Mouse (Mus musculus): Measurements from ENCODE around the gene Sbk2.

Gene Sbk2

DNA sequence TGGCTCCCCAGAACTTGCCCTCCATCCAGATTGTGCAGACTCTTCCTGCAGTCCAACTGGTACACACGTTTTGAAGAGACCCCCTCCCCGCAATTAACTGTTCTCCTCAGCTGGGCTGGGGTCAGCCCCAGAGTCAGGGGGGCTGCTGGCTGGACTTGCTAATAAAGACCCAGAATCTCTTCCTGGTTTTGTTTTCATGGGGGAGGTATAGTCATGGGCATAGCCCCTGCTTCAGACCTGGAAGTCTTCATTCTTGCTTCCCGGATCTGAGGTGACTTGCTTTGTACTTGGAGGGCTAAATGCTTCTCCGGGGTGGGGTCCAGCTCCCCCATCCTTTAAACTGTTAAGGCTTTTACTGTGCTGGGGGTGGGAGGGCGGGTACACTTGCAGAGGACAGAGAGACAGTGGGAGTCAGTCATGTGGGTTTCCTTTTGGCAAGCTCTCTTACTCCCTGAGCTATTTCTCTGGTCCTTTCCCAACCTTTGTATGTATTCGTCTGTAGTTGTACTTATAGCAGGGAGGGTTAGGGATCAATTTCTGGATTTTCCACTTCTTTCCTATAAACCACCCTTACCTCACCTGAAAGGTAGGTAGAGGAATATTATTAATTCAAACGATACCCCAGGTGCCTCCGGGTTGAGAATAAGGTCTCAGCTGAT is 42.3 kb downstream of the Sbk2 start, which contains the start of gene Nat14:
TSS of gene Nat14 (plus strand) at position 205 of the 659 bp plus-strand sequence.
- no peak for DNase-seq (ENCODE audit: low spot score)

DNA sequence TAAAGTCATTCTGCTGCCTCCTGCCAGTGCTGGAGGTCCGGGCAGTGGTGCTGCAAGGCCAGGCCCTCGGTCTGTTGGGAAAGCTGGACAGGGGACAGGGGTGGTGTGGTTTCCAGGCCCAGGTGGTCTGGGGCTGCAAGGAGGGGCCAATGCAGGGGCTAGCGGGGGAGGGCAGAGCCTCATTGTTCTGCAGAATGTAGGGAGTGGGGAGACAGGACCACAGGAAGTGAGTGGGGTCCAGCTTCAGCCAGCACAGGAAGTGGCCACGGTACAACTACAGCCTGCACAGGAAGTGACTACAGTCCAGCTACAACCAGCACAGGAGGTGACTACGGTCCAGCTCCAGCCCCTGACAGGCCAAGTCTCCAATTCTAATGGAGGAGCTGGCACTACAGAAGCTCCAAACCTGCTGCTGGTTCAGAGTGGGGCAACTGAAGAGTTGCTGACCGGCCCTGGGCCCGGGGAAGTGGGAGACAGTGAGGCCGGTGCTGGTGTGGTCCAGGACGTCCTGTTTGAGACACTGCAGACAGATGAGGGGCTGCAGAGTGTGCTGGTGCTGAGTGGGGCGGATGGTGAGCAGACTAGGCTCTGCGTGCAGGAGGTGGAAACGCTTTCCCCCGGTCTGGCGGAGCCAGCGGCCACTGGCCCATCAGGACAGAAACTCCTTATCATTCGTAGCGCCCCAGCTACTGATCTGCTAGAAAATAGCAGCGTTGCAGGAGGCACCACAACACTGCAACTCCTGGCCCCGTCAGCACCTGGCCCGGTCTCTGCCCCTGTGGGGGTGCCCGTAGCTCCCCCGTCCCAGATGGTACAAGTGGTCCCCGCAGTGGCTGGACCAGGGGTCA is 43.0 kb downstream of the Sbk2 start:
- no peak for DNase-seq (ENCODE audit: low spot score)

DNA sequence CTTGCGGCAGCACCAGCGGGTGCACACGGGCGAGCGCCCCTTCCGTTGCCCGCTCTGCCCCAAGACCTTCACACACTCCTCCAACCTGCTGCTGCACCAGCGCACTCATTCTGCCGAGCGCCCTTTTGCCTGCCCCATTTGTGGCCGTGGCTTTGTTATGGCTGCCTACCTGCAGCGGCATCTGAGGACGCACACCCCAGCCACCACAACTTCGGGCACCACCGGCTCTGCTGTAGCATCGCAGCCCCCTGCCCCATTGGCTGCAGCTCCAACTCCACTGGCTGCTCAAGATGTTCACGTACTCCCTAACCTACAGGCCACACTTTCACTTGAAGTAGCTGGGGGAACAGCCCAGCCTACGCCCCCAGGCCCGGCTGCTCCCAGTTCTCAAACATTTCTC is 43.7 kb downstream of the Sbk2 start:
- DNase-seq (ENCODE audit: low spot score): no peak

DNA sequence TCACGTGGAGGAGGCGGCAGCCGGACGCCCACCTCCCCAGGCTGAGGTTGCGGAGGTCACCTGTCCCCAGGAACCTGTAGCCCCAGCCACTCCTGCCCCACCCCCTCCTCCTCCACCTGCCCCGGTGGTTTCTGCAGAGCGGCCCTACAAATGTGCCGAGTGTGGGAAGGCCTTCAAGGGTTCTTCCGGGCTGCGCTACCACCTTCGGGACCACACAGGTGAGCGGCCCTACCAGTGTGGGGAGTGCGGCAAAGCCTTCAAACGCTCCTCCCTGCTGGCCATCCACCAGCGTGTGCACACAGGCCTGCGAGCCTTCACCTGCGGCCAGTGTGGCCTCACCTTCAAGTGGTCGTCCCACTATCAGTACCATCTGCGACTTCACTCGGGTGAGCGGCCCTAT is 44.2 kb downstream of the Sbk2 start:
- DNase-seq (ENCODE audit: low spot score): no peak

DNA sequence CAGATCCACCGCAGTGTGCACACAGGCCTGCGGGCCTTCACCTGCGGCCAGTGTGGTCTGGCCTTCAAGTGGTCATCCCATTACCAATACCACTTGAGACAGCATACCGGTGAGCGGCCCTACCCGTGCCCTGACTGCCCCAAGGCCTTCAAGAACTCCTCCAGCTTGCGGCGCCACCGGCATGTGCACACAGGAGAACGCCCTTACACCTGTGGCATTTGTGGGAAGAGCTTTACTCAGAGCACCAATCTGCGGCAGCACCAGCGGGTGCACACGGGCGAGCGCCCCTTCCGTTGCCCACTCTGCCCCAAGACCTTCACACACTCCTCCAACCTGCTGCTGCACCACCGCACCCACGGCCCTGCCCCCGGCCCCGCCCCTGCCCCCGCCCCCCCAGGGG is 45.1 kb downstream of the Sbk2 start:
- no peak for DNase-seq (ENCODE audit: low spot score)

DNA sequence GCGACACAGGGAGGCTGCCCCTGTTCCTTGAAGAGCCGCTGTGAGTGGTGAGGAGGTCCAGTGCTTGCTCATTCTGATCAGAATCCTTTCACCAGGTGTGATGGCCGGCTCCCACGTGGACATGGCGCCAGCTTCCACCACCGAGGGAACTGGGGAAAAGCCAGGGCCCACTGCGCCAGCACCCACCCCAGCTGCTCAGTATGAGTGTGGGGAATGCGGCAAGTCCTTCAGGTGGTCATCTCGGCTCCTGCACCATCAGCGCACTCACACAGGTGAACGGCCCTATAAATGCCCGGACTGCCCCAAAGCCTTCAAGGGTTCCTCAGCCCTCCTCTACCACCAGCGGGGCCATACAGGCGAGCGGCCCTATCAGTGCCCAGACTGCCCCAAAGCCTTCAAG is 45.5 kb downstream of the Sbk2 start:
- no peak for DNase-seq (ENCODE audit: low spot score)

DNA sequence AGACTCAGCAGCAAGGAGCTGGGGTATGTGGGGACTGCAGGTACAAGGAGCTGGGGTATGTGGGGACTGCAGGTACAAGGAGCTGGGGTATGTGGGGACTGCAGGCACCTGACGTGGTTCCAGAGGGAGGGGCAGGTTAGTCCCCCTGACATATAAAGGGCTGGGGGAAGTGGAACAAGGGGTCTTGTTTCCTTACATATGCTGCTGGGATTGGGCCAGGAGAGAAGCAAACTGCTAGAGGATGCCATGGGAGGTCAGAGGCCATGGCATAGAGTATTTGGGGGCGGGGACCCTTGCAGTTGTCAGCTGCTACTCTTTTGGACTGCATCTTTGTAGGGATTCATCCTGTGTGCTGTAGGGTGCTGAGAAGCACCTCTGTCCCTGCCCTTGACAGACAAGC is 46.7 kb downstream of the Sbk2 start:
- no peak for DNase-seq (ENCODE audit: low spot score)

DNA sequence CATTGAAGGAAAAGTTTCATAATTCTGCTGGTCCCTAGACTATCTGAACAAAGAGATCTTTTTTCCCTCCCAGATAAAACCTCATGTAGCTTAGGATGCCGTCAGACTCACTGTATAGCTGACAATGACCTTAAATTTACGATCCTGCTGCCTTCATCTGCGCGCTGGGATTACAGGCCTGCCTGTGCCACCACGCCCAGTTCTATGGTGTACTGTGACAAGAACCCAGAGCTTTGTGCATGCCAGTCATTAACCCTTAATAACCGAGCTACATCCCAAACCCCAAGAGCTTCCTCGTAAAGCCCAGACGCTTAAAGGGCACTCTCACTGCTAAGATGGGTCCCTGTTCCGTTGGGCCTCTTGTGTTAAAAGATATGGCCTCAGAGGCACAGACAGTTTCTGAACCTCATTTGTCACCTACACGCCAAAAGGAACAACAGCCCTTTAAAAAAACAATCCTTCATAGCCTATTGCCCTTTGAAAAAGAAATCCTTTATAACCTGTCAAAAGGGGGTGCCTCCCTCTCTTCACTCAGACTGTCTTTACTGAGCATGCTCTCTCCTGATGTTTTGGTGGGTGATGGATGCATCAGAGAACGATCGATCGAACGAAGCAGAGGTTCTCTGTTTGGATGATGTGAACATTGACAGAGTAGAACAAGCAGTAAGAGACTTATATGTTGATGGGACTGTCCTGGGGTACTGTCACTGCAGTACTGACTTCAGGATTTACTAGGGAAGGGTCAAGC is 48.4 kb downstream of the Sbk2 start:
- no peak for DNase-seq (ENCODE audit: low spot score)

DNA sequence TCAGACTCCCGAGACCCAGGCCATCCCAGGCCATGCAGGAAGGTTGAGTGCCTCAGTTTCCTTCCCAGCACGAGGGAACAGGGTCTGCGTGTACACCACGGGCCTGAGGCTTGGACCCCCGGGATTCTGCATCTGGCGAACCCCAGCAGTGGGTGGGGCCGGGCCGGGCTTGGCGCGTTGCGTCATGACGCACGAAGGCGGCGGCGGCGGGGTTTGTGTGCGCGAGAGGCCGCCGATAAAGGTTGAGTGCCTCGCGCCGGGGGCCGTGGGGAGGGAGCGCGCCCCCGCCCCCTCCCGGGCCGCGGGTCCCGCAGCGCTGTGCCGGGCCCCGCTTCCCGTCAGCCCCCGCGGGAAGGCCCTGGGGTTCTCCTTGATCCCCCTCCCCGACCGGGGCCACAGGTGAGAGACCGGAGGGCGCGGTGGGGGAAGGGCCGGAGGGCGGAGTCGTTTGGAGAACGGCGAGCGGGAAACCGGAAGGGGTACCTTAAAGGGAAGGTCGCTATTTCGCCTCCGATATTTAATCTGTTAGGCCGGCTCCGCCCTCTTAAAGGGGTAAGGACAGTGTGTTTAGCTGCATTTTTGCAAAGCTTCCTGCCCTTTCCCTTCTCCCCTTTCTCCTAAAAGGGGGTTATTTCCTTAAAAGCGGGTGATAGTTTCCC is 49.1 kb downstream of the Sbk2 start, which contains the start of gene Zfp628:
TSS of gene Zfp628 (plus strand) at position 211 of the 659 bp plus-strand sequence.
- peak; percentile 93 for DNase-seq (ENCODE audit: low spot score)

DNA sequence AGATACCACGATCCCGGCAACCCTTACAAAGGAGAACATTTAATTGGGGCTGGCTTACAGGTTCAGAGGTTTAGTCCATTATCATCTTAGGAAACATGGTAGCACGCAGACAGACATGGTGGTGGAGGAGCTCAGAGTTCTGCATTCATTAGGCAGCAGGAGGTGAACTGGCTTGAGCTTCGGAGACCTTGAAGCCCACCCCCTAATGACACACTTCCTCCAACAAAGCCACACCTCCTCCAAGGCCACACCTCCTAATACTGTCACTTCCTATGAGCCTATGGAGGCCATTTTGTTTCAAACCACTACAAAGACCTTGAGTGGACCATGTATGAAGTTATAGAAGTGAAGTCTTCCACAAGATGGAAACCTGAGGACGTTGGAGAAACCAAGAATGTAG is 52.0 kb downstream of the Sbk2 start:
- no peak for DNase-seq (ENCODE audit: low spot score)

DNA sequence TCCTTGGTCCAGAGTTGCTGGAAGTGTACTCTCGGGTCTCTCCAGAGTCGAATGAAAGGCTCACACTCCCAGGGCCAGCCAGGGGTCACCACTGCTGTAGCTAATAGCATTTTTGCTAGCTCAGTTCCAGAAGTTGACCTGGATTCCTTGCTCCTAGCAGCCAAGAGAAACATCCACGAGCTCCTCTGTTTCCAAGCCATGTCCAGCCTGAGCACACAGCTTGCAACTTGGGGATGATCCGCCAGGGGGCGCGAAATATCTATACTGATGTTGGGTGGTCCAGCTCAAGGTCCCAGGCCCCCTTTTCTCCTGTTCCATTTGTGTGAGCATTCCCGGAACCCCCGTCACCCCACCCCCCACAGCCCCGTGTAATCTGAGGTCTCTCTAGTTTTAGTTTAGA is 52.6 kb downstream of the Sbk2 start:
- DNase-seq (ENCODE audit: low spot score): no peak

DNA sequence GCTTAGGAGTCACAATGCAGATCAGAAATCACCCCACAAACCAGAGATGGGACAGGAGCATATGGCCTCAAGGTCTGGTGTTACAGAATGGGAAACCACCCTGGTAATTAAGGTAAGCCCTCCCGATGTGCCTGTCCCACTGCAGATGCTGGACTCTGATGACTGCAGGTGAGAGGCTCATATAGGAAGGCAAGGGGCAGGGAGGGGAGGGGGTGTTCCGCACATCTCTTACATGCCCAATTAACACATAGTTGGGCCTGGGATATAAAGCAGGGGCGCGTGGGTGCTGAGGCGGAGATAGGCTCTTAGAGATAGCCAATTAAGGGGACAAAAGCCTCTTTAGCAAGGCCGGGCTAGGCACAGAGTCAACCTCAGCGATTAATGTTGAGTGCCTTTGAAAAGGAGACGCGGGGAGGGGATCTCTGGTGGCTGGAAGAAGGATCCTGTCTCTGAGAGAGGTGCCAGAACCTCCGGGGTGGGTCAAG is 57.7 kb downstream of the Sbk2 start, which contains the start of gene Gm36210:
TSS of gene Gm36210 (minus strand) at position 51 of the 485 bp plus-strand sequence.
- DNase-seq (ENCODE audit: low spot score): no peak

DNA sequence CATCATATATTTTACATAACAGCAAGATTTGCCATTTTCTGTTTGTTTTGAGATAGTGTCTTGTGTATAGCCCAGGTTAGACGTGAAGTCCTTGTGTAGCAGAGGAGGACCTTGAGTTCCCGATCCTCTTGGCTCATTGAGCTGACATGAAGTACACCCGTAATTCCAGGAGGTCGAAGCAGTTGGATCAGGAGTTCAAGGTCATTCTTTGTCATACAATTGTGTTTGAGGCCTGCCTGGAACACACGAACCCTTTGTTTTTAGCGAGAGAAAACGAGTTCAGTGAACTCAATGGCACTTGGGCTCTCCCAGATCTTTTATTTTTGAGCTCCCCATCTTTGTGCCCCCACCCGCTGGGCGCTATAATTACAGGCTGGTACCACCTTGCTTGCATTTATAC is 61.8 kb downstream of the Sbk2 start:
- DNase-seq (ENCODE audit: low spot score): no peak

DNA sequence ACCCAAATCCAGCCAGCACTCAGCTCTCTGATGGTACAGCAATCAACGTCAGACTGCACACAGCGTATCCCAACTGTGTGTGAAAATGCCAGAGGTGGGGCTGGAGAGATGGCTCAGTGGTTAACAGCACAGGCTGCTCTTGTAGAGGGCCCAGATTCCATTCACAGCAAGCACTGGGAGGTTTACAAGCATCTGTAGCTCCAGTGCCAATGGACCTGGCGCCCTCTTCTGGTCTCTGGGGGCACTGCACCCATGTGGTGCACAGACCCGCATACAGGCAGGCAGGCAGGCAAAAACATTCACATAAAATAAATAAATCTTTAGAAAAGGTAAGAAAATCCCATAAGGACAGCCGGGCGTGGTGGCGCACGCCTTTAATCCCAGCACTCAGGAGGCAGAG is 63.0 kb downstream of the Sbk2 start:
- DNase-seq (ENCODE audit: low spot score): no peak

DNA sequence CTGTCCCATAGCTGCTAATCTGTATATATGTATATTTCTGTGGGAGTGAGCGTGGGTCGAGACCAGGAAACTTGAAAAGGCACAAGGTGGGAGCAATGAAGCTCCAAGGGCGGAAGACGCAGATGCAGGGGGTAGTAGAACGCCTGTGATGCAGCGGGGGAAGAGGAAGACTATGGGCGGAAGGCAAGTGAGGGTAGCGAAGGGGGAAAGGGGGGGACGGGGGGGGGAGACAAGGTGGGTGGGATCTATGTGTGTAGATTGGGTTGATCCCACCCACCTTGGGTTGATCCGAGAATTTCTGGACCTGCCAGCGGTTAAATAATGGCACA is 63.7 kb downstream of the Sbk2 start:
- no peak for DNase-seq (ENCODE audit: low spot score)

DNA sequence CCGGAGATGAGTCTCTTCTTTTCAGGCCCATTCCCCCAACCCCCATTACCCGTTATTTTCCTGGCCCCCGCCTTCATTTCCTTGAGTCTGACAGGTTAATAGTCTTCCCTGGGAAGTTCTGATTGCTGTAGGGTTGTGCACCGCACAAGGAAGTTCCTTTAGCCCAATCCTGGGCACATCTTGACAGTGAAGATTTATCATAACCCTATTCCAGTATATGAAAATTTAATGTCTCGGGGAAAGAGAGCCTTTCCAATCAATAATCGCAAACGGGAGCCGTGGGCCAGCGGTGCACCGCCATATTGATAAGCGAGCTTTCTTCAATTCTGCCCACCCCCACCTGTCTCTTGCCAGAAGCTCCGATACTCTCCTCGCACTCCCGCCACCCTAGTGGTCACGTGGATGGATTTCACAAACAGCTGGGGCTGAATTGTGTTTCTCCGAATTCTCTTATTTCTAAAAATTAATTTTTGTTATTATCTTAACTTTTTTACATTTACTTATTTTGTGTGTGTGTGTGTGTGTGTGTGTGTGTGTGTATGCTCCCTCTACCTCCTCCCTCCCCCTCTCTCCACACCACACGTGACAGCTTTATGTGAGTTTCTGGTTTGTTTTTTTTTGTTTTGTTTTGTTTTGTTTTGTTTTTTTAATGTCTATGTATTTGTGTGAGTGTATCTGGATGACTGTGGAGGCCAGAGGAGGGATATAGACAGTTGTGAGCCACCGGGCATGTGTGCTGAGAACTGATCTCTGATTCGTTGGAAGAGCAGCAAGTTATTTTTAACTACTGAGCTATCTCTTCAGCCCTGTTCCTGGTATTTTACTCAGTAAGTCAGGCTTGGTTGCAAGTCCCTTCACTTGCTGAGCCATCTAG is 64.3 kb downstream of the Sbk2 start:
- no peak for DNase-seq (ENCODE audit: low spot score)

DNA sequence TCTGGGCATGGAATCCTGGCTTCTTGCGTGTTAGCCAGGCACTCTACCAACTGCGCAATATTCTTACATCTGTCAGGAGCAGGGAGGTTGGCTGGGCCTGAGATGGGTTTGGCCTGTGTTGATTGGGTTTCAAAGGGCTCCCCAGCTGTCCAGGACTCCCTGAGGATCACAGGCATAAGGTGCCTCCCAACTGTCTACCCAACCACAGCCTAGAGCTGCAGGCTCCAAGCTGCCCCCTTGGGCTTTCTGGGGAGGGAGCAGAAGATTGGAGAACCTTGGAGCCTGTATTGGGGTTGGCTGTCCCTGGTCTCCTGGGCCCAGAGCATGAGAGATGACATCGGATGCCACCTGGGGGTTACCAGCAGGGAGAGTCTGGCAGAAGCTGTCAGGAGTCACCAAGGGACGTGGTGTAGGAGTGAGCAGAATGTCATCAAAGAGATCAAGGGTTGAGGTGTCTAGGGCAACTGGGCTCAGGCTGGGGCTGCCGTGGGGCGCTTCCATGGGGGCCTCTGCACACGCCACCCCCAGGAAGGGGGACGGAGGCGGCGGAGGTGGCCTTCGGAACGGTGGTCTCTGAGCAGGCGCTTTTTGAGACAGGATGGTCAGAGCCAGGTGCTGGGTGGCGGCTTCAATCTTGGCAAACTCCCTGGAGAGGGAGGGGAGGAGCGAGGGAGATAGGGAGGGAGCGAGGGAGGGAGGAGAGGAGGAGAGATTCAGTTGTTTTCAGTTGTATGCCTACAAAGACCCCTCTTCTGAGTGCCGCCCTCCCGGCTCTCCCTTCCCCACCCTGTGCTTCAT is 65.2 kb downstream of the Sbk2 start:
- DNase-seq (ENCODE audit: low spot score): no peak

DNA sequence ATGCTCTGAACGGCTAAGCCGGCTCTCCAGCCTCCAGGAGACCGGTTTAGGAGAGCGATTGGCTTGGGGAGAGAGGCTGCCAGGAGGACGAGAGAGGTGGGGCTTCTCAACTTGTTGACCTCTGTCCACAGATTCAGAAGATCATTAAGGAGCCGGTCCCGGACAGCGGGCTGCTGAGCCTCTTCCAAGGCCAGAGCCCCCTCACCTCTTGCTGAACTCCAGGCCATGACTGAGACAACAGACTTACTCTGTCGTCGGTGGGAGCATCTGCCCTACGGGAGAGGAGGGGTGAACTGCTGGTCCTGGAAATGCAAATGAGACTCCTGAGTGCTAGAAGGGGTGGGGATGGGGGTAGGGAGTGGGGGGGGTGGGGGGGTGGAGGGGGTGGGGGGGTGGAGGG is 69.0 kb downstream of the Sbk2 start:
- DNase-seq (ENCODE audit: low spot score): no peak
